Mouse (Mus musculus): ENCODE results near the gene Vav2.

- no peak for TF ChIP-seq CTCF (IDR thresholded peaks at IDR 0.05; ENCODE audit: control insufficient read depth, insufficient read depth, insufficient read length)
- no peak for TF ChIP-seq MAX (IDR thresholded peaks at IDR 0.05)
These were observed 200.3 kb downstream of the Vav2 start for GRCm38 (mm10) chr2:27226572-27226971.
